Mouse (Mus musculus): ENCODE data around the gene Fam117b. TPM values are rescaled to one million over a fixed set of nuclear protein-coding genes. Genes with fewer than 3 reads are reported as not detected.

The Fam117b gene
- polyA plus RNA-seq, 1 experiment from 2014 or later, result 45.3 TPM

- peaks cover 12% of the 10 kb centered on the region for H3K36me3 ChIP-seq (ENCODE audit: control insufficient read depth, insufficient read depth, low read length)
- H3K4me3 ChIP-seq (ENCODE audit: low read depth, low read length), result no peak overlapping the region
- no peaks in the 10 kb centered on the region for H3K9me3 ChIP-seq (replicated peaks; ENCODE audit: control insufficient read depth, low read length, poor library complexity, severe bottlenecking)
- no peak for ATAC-seq
- no peak overlapping the region for H3K9ac ChIP-seq (ENCODE audit: low read depth, low read length)
- no peaks in the 10 kb centered on the region for H3K27me3 ChIP-seq (ENCODE audit: control insufficient read depth, insufficient read depth, low read depth, low read length)
- H3K4me1 ChIP-seq (ENCODE audit: control insufficient read depth, insufficient read depth, low read length), result no peaks in the 10 kb centered on the region
- no peak overlapping the region for H3K27ac ChIP-seq (ENCODE audit: low read length)
- H3K4me2 ChIP-seq (ENCODE audit: low read length), result no peak overlapping the region
- WGBS, result 53% methylated on average over 3 of the region's 3 CpGs
Measured at GRCm38 (mm10) chr1:59995646-59996045, 82.8 kb downstream of the Fam117b start.

- Histone ChIP-seq H3K27ac (ENCODE audit: low read length) (no peak overlapping the region), H3K4me1 (ENCODE audit: control insufficient read depth, insufficient read depth, low read length) (no peaks in the 10 kb centered on the region), H3K27me3 (ENCODE audit: control insufficient read depth, insufficient read depth, low read depth, low read length) (no peaks in the 10 kb centered on the region), H3K9ac (ENCODE audit: low read depth, low read length) (no peak overlapping the region), H3K4me2 (ENCODE audit: low read length) (no peak overlapping the region), H3K4me3 (ENCODE audit: low read depth, low read length) (no peak overlapping the region), H3K36me3 (ENCODE audit: control insufficient read depth, insufficient read depth, low read length) (peaks cover 6% of the 10 kb centered on the region; the same call in 1 of the 2 replicates), H3K9me3 (replicated peaks; ENCODE audit: control insufficient read depth, low read length, poor library complexity, severe bottlenecking) (no peaks in the 10 kb centered on the region)
- no peak for ATAC-seq
- 73% methylated on average over 5 of the region's 5 CpGs for WGBS
Measured at GRCm38 (mm10) chr1:59997352-59997751, 84.5 kb downstream of the Fam117b start.

DNA sequence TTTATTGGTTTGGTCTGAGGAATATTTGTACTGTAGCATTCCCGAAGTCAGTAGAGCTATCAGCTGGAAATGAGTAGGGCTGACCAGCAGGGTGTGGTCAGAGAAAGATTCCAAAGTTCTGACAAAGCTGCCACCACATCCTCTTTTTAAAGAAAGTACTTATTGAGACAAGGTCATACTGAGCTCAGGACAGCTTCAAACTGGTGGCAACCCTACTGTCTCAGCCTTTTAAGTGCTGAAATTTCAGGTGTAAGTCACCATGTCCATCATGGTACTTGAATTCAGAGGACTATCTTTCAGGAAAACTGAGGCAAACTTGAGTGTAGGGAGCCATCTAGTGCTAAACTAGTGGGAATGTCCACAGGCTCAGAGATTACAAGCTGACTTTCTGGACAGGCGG is 87.5 kb downstream of the Fam117b start:
- 63% methylated on average over 2 of the region's 2 CpGs for WGBS
- Histone ChIP-seq H3K4me2 (ENCODE audit: low read length) (no peak overlapping the region), H3K27me3 (ENCODE audit: control insufficient read depth, insufficient read depth, low read depth, low read length) (no peaks in the 10 kb centered on the region), H3K9me3 (replicated peaks; ENCODE audit: control insufficient read depth, low read length, poor library complexity, severe bottlenecking) (no peaks in the 10 kb centered on the region), H3K36me3 (ENCODE audit: control insufficient read depth, insufficient read depth, low read length) (peaks cover 2% of the 10 kb centered on the region; the same call in 1 of the 2 replicates), H3K4me1 (ENCODE audit: control insufficient read depth, insufficient read depth, low read length) (no peaks in the 10 kb centered on the region), H3K27ac (ENCODE audit: low read length) (no peak overlapping the region), H3K9ac (ENCODE audit: low read depth, low read length) (no peak overlapping the region), H3K4me3 (ENCODE audit: low read depth, low read length) (no peak overlapping the region)
- ATAC-seq, result no peak

DNA sequence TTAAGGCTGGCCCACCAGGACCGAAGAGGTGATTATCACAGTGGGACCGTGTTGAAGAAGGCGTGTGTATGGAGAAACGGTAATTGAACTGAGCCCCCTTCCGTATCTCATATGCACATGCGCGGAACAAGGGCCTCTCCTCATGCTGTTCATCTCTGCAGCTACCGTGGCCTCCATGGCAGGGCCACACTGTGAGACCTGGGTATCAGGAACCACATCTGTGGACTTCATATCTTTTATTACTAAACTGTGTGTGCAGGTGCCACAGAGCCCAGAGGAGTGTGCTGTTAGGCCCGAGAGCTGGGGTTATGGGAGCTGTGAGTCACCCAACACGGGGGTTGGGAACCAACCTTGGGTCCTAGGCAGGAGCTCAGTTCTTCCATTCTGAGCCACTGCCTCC is 94.5 kb downstream of the Fam117b start:
- no peaks in the 10 kb centered on the region for H3K27me3 ChIP-seq (ENCODE audit: control insufficient read depth, insufficient read depth, low read depth, low read length)
- H3K9me3 ChIP-seq (replicated peaks; ENCODE audit: control insufficient read depth, low read length, poor library complexity, severe bottlenecking), result no peaks in the 10 kb centered on the region
- no peak for ATAC-seq
- no peak overlapping the region for H3K9ac ChIP-seq (ENCODE audit: low read depth, low read length)
- H3K4me1 ChIP-seq (ENCODE audit: control insufficient read depth, insufficient read depth, low read length), result no peaks in the 10 kb centered on the region
- H3K4me2 ChIP-seq (ENCODE audit: low read length), result no peak overlapping the region
- WGBS, result 92% methylated on average over 10 of the region's 10 CpGs
- no peak overlapping the region for H3K27ac ChIP-seq (ENCODE audit: low read length)
- peaks cover 7% of the 10 kb centered on the region; the same call in 1 of the 2 replicates for H3K36me3 ChIP-seq (ENCODE audit: control insufficient read depth, insufficient read depth, low read length)
- no peak overlapping the region for H3K4me3 ChIP-seq (ENCODE audit: low read depth, low read length)

GRCm38 (mm10) chr1:60008743-60009142 is 95.9 kb downstream of the Fam117b start:
- Histone ChIP-seq H3K36me3 (ENCODE audit: control insufficient read depth, insufficient read depth, low read length) (peaks cover 7% of the 10 kb centered on the region; the same call in 1 of the 2 replicates), H3K27me3 (ENCODE audit: control insufficient read depth, insufficient read depth, low read depth, low read length) (no peaks in the 10 kb centered on the region), H3K9ac (ENCODE audit: low read depth, low read length) (no peak overlapping the region), H3K4me2 (ENCODE audit: low read length) (no peak overlapping the region), H3K4me3 (ENCODE audit: low read depth, low read length) (no peak overlapping the region), H3K27ac (ENCODE audit: low read length) (no peak overlapping the region), H3K9me3 (replicated peaks; ENCODE audit: control insufficient read depth, low read length, poor library complexity, severe bottlenecking) (no peaks in the 10 kb centered on the region), H3K4me1 (ENCODE audit: control insufficient read depth, insufficient read depth, low read length) (no peaks in the 10 kb centered on the region)
- 72% methylated on average over 2 of the region's 2 CpGs for WGBS
- no peak for ATAC-seq

DNA sequence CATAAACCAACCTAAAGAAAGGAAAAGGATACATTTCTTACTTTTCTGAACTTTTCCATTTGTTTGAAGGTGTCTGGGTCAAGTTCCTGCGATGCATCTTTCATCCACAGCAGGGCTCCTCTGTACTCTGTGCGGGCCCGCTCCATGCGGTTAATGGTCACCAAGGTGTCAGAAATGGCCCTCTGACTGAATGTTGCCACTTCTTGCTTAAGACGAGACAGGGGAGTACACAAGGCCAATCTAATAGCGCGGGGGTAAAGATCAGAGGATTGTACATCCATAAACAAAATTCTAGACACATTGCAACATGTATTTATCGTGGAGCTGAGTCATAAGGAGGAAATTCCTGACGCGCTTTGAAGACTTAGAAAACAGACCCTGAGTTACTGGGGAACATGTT is 101.0 kb downstream of the Fam117b start:
- no peak overlapping the region for H3K4me2 ChIP-seq (ENCODE audit: low read length)
- H3K4me3 ChIP-seq (ENCODE audit: low read depth, low read length), result no peak overlapping the region
- H3K9ac ChIP-seq (ENCODE audit: low read depth, low read length), result no peak overlapping the region
- ATAC-seq, result no peak
- H3K9me3 ChIP-seq (replicated peaks; ENCODE audit: control insufficient read depth, low read length, poor library complexity, severe bottlenecking), result no peaks in the 10 kb centered on the region
- H3K36me3 ChIP-seq (ENCODE audit: control insufficient read depth, insufficient read depth, low read length), result 0 out of 2 replicates have a peak, but pooled peaks cover under 1% of the 10 kb centered on the region
- 93% methylated on average over 10 of the region's 10 CpGs for WGBS
- H3K27ac ChIP-seq (ENCODE audit: low read length), result no peak overlapping the region
- no peaks in the 10 kb centered on the region for H3K4me1 ChIP-seq (ENCODE audit: control insufficient read depth, insufficient read depth, low read length)
- no peaks in the 10 kb centered on the region for H3K27me3 ChIP-seq (ENCODE audit: control insufficient read depth, insufficient read depth, low read depth, low read length)

- ATAC-seq, result no peak
- H3K4me3 ChIP-seq (ENCODE audit: low read depth, low read length), result no peak overlapping the region
- WGBS, result 92% methylated on average over 5 of the region's 6 CpGs
Measured at GRCm38 (mm10) chr1:60015511-60015910, 102.7 kb downstream of the Fam117b start.

GRCm38 (mm10) chr1:60016136-60016611 is 103.4 kb downstream of the Fam117b start:
- no peak overlapping the region for H3K9ac ChIP-seq (ENCODE audit: low read depth, low read length)
- H3K27me3 ChIP-seq (ENCODE audit: control insufficient read depth, insufficient read depth, low read depth, low read length), result no peaks in the 10 kb centered on the region
- no peak overlapping the region for H3K4me2 ChIP-seq (ENCODE audit: low read length)
- H3K4me1 ChIP-seq (ENCODE audit: control insufficient read depth, insufficient read depth, low read length), result no peaks in the 10 kb centered on the region
- no peak for ATAC-seq
- no peaks in the 10 kb centered on the region for H3K36me3 ChIP-seq (ENCODE audit: control insufficient read depth, insufficient read depth, low read length)
- H3K9me3 ChIP-seq (replicated peaks; ENCODE audit: control insufficient read depth, low read length, poor library complexity, severe bottlenecking), result no peaks in the 10 kb centered on the region
- WGBS, result 73% methylated on average over 5 of the region's 5 CpGs
- H3K27ac ChIP-seq (ENCODE audit: low read length), result no peak overlapping the region
- H3K4me3 ChIP-seq (ENCODE audit: low read depth, low read length), result no peak overlapping the region

More at GRCm38 (mm10) chr1:60015511-60015910, 102.7 kb downstream of the Fam117b start:
- no peaks in the 10 kb centered on the region for H3K27me3 ChIP-seq (ENCODE audit: control insufficient read depth, insufficient read depth, low read depth, low read length)
- no peak overlapping the region for H3K4me2 ChIP-seq (ENCODE audit: low read length)
- H3K36me3 ChIP-seq (ENCODE audit: control insufficient read depth, insufficient read depth, low read length), result no peaks in the 10 kb centered on the region
- H3K4me1 ChIP-seq (ENCODE audit: control insufficient read depth, insufficient read depth, low read length), result no peaks in the 10 kb centered on the region
- no peak overlapping the region for H3K27ac ChIP-seq (ENCODE audit: low read length)
- no peak overlapping the region for H3K9ac ChIP-seq (ENCODE audit: low read depth, low read length)
- H3K9me3 ChIP-seq (replicated peaks; ENCODE audit: control insufficient read depth, low read length, poor library complexity, severe bottlenecking), result no peaks in the 10 kb centered on the region

GRCm38 (mm10) chr1:60017031-60017469 is 104.2 kb downstream of the Fam117b start:
- no peak overlapping the region for H3K4me3 ChIP-seq (ENCODE audit: low read depth, low read length)
- 97% methylated on average over 1 of the region's 1 CpGs for WGBS
- H3K27me3 ChIP-seq (ENCODE audit: control insufficient read depth, insufficient read depth, low read depth, low read length), result no peaks in the 10 kb centered on the region
- no peak for ATAC-seq
- no peaks in the 10 kb centered on the region for H3K9me3 ChIP-seq (replicated peaks; ENCODE audit: control insufficient read depth, low read length, poor library complexity, severe bottlenecking)
- no peak overlapping the region for H3K27ac ChIP-seq (ENCODE audit: low read length)
- no peak overlapping the region for H3K4me2 ChIP-seq (ENCODE audit: low read length)
- no peak overlapping the region for H3K9ac ChIP-seq (ENCODE audit: low read depth, low read length)
- H3K4me1 ChIP-seq (ENCODE audit: control insufficient read depth, insufficient read depth, low read length), result no peaks in the 10 kb centered on the region
- no peaks in the 10 kb centered on the region for H3K36me3 ChIP-seq (ENCODE audit: control insufficient read depth, insufficient read depth, low read length)

Data from midbrain, embryonic 16.5 days (tissue).